Mouse (Mus musculus) liver, adult 2 months (tissue): ENCODE results near the gene Hoxc13.

Source experiments
- CTCF ChIP-seq: fragments of 200-500 bp; IDR thresholded peaks from 2 replicates; pipeline ENCODE4 v1.5.1; 2011; ENCODE audit warnings: low read depth, low read length, control low read depth
- POLR2A ChIP-seq: fragments of 200-500 bp; IDR thresholded peaks from 2 replicates; pipeline ENCODE4 v1.6.1; 2011; ENCODE audit warnings: low read length, control low read depth; ENCODE audit not compliant: insufficient read depth; ENCODE audit errors: extremely low read depth

- TF ChIP-seq POLR2A = no peak
- no peak for TF ChIP-seq CTCF
These were observed 35.1 kb upstream of the Hoxc13 start for GRCm38 (mm10) chr15:102885803-102886202.
